Mouse (Mus musculus) heart, adult 2 months (tissue): ENCODE measurements at regions not wholly inside any gene's neighbourhood (a gene's known extent, or its start where the extent isn't known, plus 50 kb on each side); places are given as distances from the start of the nearest gene placed in this dataset.

ENCODE experiments used
- CTCF ChIP-seq: fragments of 200-600 bp; IDR thresholded peaks from 2 replicates; pipeline ENCODE4 v1.8.1; 2022; ENCODE audit warnings: antibody characterized with exemption, mild to moderate bottlenecking, moderate library complexity
- EP300 ChIP-seq: fragments of 200-500 bp; IDR thresholded peaks from 2 replicates; pipeline ENCODE4 v1.6.1; 2011; ENCODE audit warnings: low read depth, low read length, control low read depth; ENCODE audit not compliant: insufficient read depth
- POLR2A ChIP-seq: fragments of 200-500 bp; IDR thresholded peaks from 2 replicates; pipeline ENCODE4 v1.6.1; 2011; ENCODE audit warnings: mild to moderate bottlenecking, low read depth, low read length, control low read depth; ENCODE audit not compliant: insufficient read depth

GRCm38 (mm10) chr3:83530243-83530847 lies 235.8 kb upstream of the Sfrp2 start:
- TF ChIP-seq CTCF (no peak), POLR2A (no peak), EP300 (no peak)
